Mouse (Mus musculus): ENCODE results near the gene Crat.

GRCm38 (mm10) chr2:30409454-30410176 is 6.0 kb downstream of the Crat start:
- no peak for TF ChIP-seq CTCF (IDR thresholded peaks at IDR 0.05; ENCODE audit: low read depth)
- TF ChIP-seq EP300 (IDR thresholded peaks at IDR 0.05; ENCODE audit: low read depth): peak; percentile 64; the same call in 1 of the 2 replicates
